Mouse (Mus musculus) stomach, postnatal 0 days (tissue): ENCODE measurements around the gene Map3k7.

Source experiments
- CTCF ChIP-seq: IDR thresholded peaks from 2 replicates; pipeline ENCODE4 v1.5.1; 2016; ENCODE audit warnings: antibody characterized with exemption, low read depth, mild to moderate bottlenecking, moderate library complexity
- EP300 ChIP-seq: optimal IDR thresholded peaks from 2 replicates; pipeline ENCODE3; 2016; ENCODE audit warnings: antibody characterized with exemption

DNA sequence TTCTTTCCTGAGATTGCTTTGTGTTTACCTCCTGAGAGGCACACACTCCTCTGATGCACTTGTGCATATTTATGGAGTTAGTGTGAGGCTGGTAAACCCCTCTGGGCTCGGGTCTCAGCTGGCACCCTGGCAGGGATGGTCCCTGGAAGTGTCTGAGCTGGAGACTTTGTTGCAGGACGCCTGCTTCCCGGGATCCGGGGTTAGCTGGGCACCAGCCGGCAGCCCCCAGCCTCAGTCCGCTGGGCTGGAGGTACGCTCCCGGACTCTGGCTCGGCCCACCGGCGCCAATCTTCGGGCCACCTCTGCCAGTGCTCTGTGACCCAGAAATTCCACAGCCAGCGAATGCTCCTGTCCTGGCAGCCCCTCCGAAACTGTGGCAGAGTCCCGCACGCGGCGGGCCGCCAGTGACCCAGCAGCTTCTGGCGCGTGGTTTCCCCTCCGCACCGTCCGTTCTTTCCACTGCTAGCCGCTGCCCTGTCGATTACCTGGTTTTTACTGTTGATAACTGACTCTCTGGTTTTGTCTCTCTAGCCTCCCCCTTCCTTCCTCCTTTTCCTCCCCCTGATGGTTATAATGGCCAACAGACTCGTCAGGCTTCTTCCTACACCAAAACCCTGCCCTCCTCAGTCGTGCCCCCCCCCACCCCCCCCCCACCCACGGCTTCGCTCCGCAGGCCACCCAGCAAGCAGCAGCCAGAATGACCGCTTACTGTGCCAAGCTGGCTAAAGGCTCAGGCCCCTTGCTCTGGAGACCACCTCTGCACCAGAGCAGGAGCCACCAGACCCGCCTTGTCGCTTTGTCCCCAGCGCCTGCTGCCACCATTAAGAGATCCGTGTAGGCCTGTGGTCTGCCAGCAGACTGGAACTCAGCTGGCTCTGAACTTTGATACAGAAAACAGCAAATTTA is 26.3 kb upstream of the Map3k7 start:
- TF ChIP-seq EP300 (no peak), CTCF (no peak)
